Mouse (Mus musculus): ENCODE results near the gene Dcdc2c.

DNA sequence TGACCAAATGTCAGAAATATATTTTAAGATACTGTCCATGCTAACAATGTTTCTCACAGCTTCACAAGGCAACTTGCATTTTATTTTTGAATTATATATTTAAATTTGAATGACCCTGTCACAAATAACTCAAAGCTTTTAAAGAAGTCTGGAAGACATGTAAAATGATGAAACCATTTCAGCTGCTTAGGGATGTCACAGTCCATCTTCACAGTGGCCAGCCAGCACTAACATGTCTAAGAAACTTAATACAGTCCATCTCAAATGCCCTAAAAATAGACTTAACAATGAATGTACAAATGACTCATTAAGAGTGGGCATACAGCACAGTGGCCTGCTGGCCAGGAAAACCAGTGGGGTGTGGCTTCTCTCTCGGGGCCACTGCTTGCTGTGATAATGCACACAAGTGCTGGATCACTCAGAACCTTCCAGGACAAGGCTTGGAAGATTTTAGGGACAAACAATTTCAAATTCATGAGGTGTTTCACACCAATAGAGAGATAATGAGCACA lies 37.9 kb downstream of the Dcdc2c start:
- TF ChIP-seq CTCF (IDR thresholded peaks at IDR 0.05; ENCODE audit: low read depth): no peak
- TF ChIP-seq EP300 (optimal IDR thresholded peaks at IDR 0.05): no peak

Data from stomach, postnatal 0 days (tissue).